Mouse (Mus musculus): ENCODE measurements around the gene Ice1. TPM values are rescaled to one million over a fixed set of nuclear protein-coding genes. Genes with fewer than 3 reads are reported as not detected.

Ice1 gene
- polyA plus RNA-seq, 1 experiment from 2014 or later: 37.2 TPM

DNA sequence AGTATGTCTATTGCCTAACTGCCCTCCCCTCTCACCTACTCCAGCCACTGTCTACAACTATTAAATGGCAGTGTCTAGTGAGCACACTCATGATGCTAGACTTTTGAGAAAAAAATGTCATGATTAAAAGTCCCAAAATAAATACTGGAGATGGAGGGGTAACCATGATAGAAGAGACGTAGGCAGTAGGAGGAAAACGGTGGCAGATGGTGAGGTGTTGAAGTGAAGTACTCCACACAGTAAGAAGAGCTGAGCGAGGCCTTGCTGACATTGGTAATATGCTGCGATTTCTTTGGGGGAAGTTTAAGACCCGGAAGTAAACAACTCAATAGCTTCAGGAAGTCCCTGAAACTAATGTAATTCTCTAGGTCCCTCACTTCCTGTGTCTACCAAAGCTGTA, 104.0 kb downstream of the Ice1 start:
- no peaks in the 10 kb centered on the region for H3K4me1 ChIP-seq
- 92% methylated on average over 5 of the region's 5 CpGs for WGBS
- no peak overlapping the region for H3K9ac ChIP-seq
- no peak overlapping the region for H3K27ac ChIP-seq
- no peak for ATAC-seq (ENCODE audit: low FRiP score)
- no peaks in the 10 kb centered on the region for H3K27me3 ChIP-seq
- no peaks in the 10 kb centered on the region for H3K36me3 ChIP-seq
- no peak overlapping the region for H3K4me3 ChIP-seq
- H3K4me2 ChIP-seq (replicated peaks): no peak overlapping the region
- H3K9me3 ChIP-seq (replicated peaks): no peaks in the 10 kb centered on the region

DNA sequence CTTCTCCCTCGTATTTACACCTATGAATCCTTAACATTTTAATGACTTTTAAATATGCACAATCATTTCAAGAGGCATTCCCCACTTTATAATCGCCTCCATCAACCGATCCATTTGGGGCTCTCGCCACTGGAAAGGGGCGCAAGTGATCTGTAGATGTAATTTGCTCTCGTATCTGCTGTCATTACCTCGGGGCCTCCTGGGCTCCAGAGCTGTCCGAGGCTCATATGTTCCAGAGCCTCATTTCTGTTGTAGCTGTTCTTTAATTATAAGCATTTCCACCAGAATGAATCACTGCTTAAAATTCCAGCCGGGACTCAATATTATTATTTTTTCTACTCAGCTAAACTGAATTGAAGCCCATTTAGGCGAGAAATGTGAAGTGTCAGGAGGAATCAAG, 104.7 kb downstream of the Ice1 start:
- Histone ChIP-seq H3K9me3 (replicated peaks) (no peaks in the 10 kb centered on the region), H3K9ac (no peak overlapping the region), H3K4me3 (no peak overlapping the region), H3K27me3 (no peaks in the 10 kb centered on the region), H3K4me2 (replicated peaks) (no peak overlapping the region), H3K4me1 (no peaks in the 10 kb centered on the region), H3K36me3 (no peaks in the 10 kb centered on the region), H3K27ac (no peak overlapping the region; the same call in 1 of the 2 replicates)
- 65% methylated on average over 10 of the region's 10 CpGs for WGBS
- ATAC-seq (ENCODE audit: low FRiP score): no peak

DNA sequence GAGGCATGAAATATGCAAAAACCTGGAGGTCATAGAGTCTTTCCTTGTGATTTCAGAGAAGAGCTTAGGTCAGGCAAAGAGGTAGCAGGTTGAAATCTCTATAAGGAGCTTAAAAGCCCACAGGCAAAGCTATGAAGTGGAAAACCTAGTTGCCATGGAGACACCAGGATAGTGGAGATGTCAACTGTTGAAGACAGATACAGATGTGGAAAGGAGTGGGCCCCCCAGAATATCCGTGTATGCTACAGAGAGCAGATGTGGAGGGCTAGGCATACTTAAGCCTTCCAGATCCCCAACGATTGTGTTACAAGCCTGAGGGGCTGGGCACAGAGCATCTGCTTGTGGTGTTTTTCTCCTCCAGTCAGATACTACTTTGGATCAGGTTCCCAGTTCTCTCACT, 119.8 kb downstream of the Ice1 start:
- WGBS: 58% methylated on average over 2 of the region's 2 CpGs
- H3K36me3 ChIP-seq: no peaks in the 10 kb centered on the region

DNA sequence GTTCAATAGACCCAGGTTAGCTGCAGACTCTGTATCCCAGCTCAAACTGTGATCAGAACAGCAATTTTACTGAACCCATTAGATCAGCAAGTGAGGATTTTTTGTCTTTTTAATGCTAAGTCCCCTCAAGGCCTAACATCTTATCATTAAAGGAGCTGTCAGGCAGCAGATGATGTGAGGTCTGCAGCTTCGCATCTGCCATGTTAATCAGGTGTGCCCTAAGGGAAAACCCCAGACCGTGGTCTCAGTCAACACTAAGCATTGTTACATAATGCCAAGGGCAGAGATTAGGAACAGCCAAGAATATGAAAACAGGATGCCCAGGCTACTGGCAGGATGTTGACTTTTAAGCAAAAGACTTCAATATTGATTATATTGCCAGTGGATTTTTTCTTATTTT, 122.4 kb downstream of the Ice1 start:
- no peak overlapping the region for H3K4me2 ChIP-seq (replicated peaks)
- H3K4me1 ChIP-seq: no peaks in the 10 kb centered on the region
- no peak for ATAC-seq (ENCODE audit: low FRiP score)
- H3K36me3 ChIP-seq: no peaks in the 10 kb centered on the region
- no peaks in the 10 kb centered on the region for H3K27me3 ChIP-seq
- no peaks in the 10 kb centered on the region for H3K9me3 ChIP-seq (replicated peaks)
- H3K9ac ChIP-seq: no peak overlapping the region
- no peak overlapping the region for H3K27ac ChIP-seq
- WGBS: 53% methylated on average over 2 of the region's 2 CpGs
- no peak overlapping the region for H3K4me3 ChIP-seq

More for the DNA sequence above, 119.8 kb downstream of the Ice1 start:
- Histone ChIP-seq H3K4me1 (no peaks in the 10 kb centered on the region), H3K4me2 (replicated peaks) (no peak overlapping the region), H3K4me3 (no peak overlapping the region), H3K27me3 (no peaks in the 10 kb centered on the region), H3K9ac (no peak overlapping the region), H3K27ac (no peak overlapping the region), H3K9me3 (replicated peaks) (no peaks in the 10 kb centered on the region)
- no peak for ATAC-seq (ENCODE audit: low FRiP score)

DNA sequence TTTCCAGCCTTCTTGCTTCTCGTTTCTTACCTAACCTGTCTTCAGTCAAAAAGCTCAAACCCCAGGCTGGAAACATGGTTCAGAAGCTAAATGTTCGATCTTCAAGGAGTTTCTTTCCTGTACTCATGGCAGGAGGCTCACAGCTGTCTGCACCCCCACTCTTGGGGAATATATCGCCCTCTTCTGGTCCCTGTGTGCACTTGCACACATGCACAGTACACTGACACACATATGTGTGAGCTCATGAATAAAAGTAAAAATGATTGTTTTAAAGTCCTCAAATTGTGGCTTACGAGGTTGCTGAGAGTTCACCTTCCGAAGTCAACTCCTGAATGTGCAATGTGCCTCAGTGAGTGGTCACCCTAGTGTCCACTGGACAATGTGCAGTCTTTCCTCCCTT, 127.2 kb downstream of the Ice1 start:
- no peak overlapping the region for H3K27ac ChIP-seq
- no peaks in the 10 kb centered on the region for H3K27me3 ChIP-seq
- H3K4me1 ChIP-seq: peaks cover 5% of the 10 kb centered on the region
- WGBS: 82% methylated on average over 5 of the region's 5 CpGs
- H3K36me3 ChIP-seq: no peaks in the 10 kb centered on the region
- ATAC-seq (ENCODE audit: low FRiP score): no peak
- H3K9me3 ChIP-seq (replicated peaks): no peaks in the 10 kb centered on the region
- no peak overlapping the region for H3K4me2 ChIP-seq (replicated peaks)
- H3K4me3 ChIP-seq: no peak overlapping the region
- no peak overlapping the region for H3K9ac ChIP-seq

DNA sequence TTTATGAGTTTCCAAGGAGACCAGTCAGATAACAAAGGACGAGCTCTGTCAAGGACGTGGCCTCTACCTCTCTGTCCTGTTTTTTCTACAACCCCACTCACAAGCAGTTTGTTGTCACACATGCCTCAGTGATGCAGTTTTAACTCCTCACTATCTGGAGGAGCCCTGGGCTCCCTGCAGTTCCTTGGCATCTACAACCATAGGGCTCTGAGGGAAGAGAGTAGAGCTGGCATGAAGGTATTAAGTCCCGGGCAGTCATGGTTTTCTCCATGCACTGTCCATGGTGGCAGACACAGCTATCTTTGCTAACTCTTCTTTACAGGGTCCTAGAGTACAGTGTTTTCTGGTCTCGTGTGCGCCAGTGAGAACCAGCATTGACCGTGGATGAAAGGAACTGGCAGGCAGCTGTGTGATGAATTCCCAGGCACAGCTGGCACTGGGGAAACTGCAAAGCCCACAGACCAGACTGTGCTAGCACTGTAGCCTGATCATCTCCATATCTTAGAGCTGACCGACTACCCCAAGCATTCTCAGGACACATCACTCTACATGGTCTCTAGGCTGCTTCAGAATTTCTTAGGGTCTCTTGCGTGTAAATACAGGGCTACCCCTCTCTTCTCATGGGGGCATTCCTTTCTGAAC, 127.9 kb downstream of the Ice1 start:
- H3K9ac ChIP-seq: no peak overlapping the region
- H3K4me2 ChIP-seq (replicated peaks): no peak overlapping the region
- H3K4me3 ChIP-seq: no peak overlapping the region
- ATAC-seq (ENCODE audit: low FRiP score): peak; percentile 72
- H3K27me3 ChIP-seq: no peaks in the 10 kb centered on the region
- H3K9me3 ChIP-seq (replicated peaks): no peaks in the 10 kb centered on the region
- H3K27ac ChIP-seq: peak overlapping the region; percentile 58; the same call in 1 of the 2 replicates
- WGBS: 74% methylated on average over 8 of the region's 8 CpGs
- peaks cover 5% of the 10 kb centered on the region for H3K4me1 ChIP-seq
- no peaks in the 10 kb centered on the region for H3K36me3 ChIP-seq

DNA sequence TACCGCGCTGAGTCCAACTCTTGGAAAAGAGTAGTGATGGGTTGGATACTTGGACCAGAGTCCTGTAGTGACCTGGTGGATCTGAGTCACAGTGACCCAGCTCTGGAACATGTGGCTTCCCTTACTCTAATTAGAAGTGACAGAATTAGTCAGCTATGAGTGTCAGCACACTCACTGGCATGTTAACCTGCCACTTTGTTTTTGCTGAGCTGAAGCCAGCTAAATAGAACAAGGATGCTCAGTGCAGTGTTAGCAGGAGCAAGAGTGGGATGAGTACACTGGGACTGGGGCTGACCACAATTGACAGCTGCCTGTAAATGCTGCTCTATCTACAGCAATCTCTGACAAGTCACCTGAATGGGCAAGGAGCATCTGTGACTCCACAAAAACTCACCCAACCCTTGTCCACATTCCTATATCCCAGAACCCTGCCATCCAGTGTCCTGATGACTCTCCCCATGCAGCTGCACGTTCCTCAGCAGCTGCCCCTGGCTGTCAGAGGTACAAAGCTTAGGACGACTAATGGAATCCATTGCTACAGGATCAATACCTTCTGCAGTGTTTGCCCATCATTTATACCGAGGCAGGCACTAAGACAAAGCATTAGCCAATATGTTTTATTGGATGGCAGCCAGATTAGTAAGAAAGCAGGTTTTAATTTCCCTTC, 128.6 kb downstream of the Ice1 start:
- peak; percentile 64 for ATAC-seq (ENCODE audit: low FRiP score)
- no peak overlapping the region for H3K4me2 ChIP-seq (replicated peaks)
- H3K27me3 ChIP-seq: no peaks in the 10 kb centered on the region
- 59% methylated on average over 5 of the region's 5 CpGs for WGBS
- H3K36me3 ChIP-seq: no peaks in the 10 kb centered on the region
- H3K9me3 ChIP-seq (replicated peaks): no peaks in the 10 kb centered on the region
- peaks cover 5% of the 10 kb centered on the region for H3K4me1 ChIP-seq
- peak overlapping the region; percentile 23; the same call in 1 of the 2 replicates for H3K27ac ChIP-seq
- no peak overlapping the region for H3K9ac ChIP-seq
- H3K4me3 ChIP-seq: no peak overlapping the region

Other genes starting within 250 kb of the Ice1 start
- gene Adamts16, start 204.2 kb upstream of the Ice1 start, polyA plus RNA-seq (2016; fragmentation: Nextera tagmentation; extraction: Ambion mirVana): 2.8 and 3.5 TPM in 2 replicates